Mouse (Mus musculus) spleen, adult 2 months (tissue): ENCODE measurements around the gene Kpna1. TPM values are rescaled to one million over a fixed set of nuclear protein-coding genes. Genes with fewer than 3 reads are reported as not detected.
A peak's percentile ranks its signal among the peaks of the same experiment; 100 is the strongest.
"Not testable (repeated sequence)": the region's sequence is repeated elsewhere in the genome, so short reads cannot be mapped to it uniquely, and the experiment has no call there.

Experiments used
- DNase-seq, 2 experiments: peaks; one replicate each; pipeline versions ENCODE4 v3.0.0 to v3.0.0-alpha.2; 2012 to 2021; ENCODE audit warnings: low spot score in 2 of 2, low read depth in 1 of 2
- H3K27ac ChIP-seq: fragments of 200-500 bp; 2 replicates; pipeline ENCODE4 v1.5.1; 2012; ENCODE audit warnings: low read length, inconsistent platforms; ENCODE audit not compliant: insufficient read depth
- H3K27me3 ChIP-seq: fragments of 200-500 bp; 2 replicates; pipeline ENCODE4 v1.6.1; 2012; ENCODE audit warnings: mild to moderate bottlenecking, moderate library complexity, low read length, inconsistent platforms; ENCODE audit not compliant: control insufficient read depth, insufficient read depth
- H3K36me3 ChIP-seq: fragments of 200-500 bp; 2 replicates; pipeline ENCODE4 v1.6.1; 2012; ENCODE audit warnings: mild to moderate bottlenecking, low read length, inconsistent platforms; ENCODE audit not compliant: control insufficient read depth, insufficient read depth
- H3K4me1 ChIP-seq: fragments of 200-500 bp; 2 replicates; pipeline ENCODE4 v1.6.1; 2011; ENCODE audit warnings: inconsistent platforms; ENCODE audit not compliant: control insufficient read depth, insufficient read depth, insufficient read length
- H3K4me3 ChIP-seq: fragments of 200-500 bp; 2 replicates; pipeline ENCODE4 v1.5.1; 2011; ENCODE audit warnings: mild to moderate bottlenecking, inconsistent platforms; ENCODE audit not compliant: insufficient read depth, insufficient read length; ENCODE audit errors: extremely low read depth
- CTCF ChIP-seq: fragments of 200-500 bp; IDR thresholded peaks from 2 replicates; pipeline ENCODE4 v1.5.1; 2011; ENCODE audit warnings: mild to moderate bottlenecking, inconsistent platforms; ENCODE audit not compliant: insufficient read depth, insufficient read length, insufficient replicate concordance; ENCODE audit errors: extremely low read depth
- POLR2A ChIP-seq: fragments of 200-500 bp; IDR thresholded peaks from 2 replicates; pipeline ENCODE4 v1.6.1; 2011; ENCODE audit warnings: low read depth, low read length, inconsistent platforms
- WGBS: fragments of 180-500 bp; shearing (Covaris S2); methylation state at CpG from one replicate; pipeline ENCODE4 v1.1.7; 2018; 5-methylcytosine and 5-hydroxymethylcytosine counted together
- polyA plus RNA-seq: library from polyadenylated mRNA; depleted of rRNA; stranded (reverse); fragments of >200 nt; gene quantifications from 2 replicates; pipeline ENCODE4 v1.2.3, GENCODE M21; 2012; rRNA removed

Kpna1 gene
- 3.2 and 4.2 TPM in 2 replicates for polyA plus RNA-seq

DNA sequence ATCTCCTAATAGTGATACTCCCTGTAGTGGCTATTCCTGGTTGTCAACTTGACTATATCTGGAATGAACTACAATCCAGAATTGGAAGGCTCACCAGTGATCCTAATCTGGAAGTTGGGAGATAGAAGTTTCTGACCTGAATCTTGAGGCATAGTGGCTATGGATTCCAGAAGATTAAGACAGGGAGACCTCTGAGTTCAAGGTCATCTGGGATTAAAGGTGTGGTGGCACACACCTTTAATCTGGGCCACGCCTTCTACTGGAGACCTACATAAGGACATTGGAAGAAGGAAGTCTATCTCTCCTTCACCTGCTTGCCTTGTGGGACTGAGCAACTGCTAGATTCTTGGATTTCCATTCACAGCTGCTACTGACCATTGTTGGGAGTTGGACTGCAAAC is at the start of gene Kpna1:
Kpna1 (plus strand) TSS at position 301 of the 400 bp plus-strand sequence.
- not testable (repeated sequence) for H3K4me1 ChIP-seq, H3K27me3 ChIP-seq, H3K27ac ChIP-seq, H3K36me3 ChIP-seq, H3K4me3 ChIP-seq, DNase-seq
- 87% methylated on average over 1 of the region's 1 CpGs for WGBS

DNA sequence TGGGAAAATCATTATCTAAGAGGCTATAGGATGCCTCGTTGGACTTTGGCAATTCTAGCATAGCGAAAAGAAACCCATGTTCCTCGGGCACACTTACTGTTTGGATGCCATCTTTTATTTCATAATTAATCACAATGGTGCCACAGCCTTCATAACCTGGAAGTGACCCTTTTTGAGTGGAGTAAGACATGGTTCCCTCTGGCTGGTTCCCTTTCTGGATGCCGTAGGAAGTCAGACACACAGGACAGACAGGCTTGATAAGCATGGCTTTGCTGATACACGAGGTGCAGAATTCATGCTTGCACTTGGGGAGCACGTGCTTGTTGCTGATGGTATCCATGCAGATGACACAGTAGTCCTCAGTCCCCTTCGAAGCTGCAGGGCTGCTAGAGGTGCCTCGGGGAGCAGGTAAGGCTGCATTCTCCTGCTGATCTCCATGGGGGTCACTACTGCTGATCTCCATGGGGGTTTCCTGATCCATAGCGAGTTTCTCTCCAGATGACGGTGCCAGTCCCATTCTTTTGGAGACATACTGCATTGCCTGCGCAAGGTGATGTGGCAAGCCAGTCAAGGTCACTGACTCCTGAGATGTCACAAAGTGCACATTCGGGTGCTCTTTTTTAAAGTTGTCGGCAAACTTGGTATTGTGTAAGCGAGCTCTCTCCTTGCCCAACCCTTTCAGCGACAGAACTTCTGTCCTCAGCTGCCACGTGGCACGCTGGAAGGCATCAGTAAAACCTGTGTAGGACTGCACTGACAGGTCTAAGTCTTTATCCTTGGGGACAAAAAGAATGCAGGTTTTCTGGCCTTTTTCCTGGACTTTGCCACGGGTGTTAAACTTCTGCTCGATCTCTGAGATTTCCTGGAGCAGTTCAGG is 46.1 kb upstream of the Kpna1 start:
- Histone ChIP-seq H3K4me3 (no peak overlapping the region), H3K27ac (no peak overlapping the region), H3K36me3 (peaks cover 56% of the 10 kb centered on the region), H3K27me3 (no peaks in the 10 kb centered on the region), H3K4me1 (peaks cover 2% of the 10 kb centered on the region; the same call in 1 of the 2 replicates)
- TF ChIP-seq CTCF (no peak), POLR2A (no peak)
- 92% methylated on average over 19 of the region's 19 CpGs for whole genome bisulfite sequencing
- no peak for DNase-seq

DNA sequence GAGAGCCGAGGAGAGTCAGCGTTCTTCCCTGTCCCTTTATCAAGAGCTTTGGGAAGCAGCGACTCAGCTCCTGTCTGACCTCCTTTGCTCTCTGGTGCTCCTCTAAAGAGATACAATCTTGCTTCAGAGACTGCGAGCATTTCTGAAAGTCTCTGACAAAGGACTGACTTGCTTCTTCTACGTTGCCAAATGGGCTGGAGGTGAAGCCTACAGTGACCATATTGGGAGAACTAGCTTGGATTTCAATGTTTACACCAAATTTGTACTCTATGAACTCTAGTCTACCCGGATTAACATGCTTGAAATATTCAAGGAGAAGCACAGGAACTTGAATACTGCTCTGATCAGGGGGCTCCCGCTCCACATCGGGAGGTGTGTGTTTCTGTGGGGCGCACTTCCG is 45.4 kb upstream of the Kpna1 start:
- H3K27ac ChIP-seq, result no peak overlapping the region
- no peak for TF ChIP-seq CTCF
- TF ChIP-seq POLR2A, result no peak
- WGBS, result 95% methylated on average over 10 of the region's 10 CpGs
- H3K4me3 ChIP-seq, result no peak overlapping the region
- peaks cover 2% of the 10 kb centered on the region; the same call in 1 of the 2 replicates for H3K4me1 ChIP-seq
- peaks cover 53% of the 10 kb centered on the region for H3K36me3 ChIP-seq
- DNase-seq, result no peak
- no peaks in the 10 kb centered on the region for H3K27me3 ChIP-seq

DNA sequence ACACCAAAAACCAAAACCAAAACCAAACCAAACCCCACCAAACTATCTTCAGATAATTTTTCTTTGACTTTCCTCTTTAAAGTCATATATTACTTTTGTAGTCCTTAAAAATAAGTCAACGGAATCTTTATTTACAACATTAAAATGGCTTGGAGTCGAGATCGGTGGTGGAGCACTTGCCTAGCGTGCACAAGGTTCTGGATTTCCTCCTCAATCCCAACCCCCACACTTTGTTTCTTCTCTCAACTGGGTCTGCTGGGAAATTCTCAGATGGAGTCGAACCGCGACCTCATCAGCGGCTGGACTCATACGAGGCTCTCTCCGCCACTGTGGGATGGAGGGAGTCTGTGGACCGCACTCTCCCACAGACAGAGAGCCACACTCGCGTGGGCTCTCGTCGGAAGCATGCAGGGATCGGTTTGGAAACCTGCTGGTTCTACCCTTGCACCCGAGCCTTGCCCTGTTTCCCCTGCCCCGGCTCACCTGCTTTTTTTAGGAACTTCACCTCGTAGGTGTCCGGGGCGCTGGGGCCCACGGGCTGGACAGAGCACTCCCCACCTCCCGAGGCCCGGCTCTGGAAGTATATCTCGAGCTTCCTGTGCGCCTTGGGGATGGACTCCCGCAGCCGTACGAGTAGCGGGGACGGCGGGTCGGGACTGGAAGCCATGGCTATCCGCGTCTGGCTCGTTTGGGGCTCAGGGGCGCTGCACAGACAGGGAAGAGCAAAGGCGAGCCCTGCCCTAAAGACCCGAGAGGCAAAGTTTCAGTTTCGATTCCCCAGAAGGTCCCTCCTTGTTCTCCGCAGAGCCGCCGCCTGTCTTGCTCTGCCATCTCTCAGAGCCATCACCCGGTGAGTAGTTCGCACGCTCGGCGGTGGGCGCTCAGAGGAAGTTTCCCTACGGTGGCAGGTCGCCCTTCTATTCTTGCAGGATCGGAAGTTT is 40.1 kb upstream of the Kpna1 start, which contains the start of the genes Parp9 and Dtx3l:
Parp9 (plus strand) TSS at position 260 of the 941 bp plus-strand sequence.
Dtx3l (minus strand) TSS at position 941 of the 941 bp plus-strand sequence.
- WGBS, result under 1% methylated on average over 52 of the region's 52 CpGs
- peak; percentile 66 to 72 for DNase-seq
- Histone ChIP-seq H3K27ac (peak within 1 kb of the TSS; percentile 87), H3K4me1 (peaks cover 2% of the 10 kb centered on the region; the same call in 1 of the 2 replicates), H3K4me3 (peak within 1 kb of the TSS; percentile 96), H3K27me3 (no peaks in the 10 kb centered on the region), H3K36me3 (peaks cover 32% of the 10 kb centered on the region)
- no peak for TF ChIP-seq CTCF
- TF ChIP-seq POLR2A, result no peak; the same call in 1 of the 2 replicates

DNA sequence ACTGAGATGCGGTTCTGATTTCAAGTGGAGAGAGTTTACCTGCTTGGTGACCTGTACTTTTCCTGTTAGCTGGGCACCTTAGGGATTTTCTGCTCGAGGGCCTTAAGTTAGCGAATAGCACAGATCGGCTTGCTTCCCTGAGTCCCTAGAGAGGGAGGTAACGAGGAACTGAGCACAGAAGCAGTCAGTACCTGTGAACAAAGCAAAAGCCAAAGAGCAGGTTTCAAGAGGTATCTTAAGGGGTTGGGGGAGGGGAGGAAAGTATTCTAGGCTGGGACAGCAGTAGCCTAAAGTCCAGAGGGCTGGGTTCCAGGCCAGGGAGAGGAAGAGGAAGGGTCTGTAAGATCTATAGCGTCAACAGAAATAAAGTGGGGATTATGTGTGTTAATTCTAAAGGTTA is 39.3 kb upstream of the Kpna1 start:
- Histone ChIP-seq H3K27me3 (no peaks in the 10 kb centered on the region), H3K36me3 (peaks cover 30% of the 10 kb centered on the region), H3K27ac (peak overlapping the region; percentile 87), H3K4me3 (peak overlapping the region; percentile 96), H3K4me1 (peaks cover 2% of the 10 kb centered on the region; the same call in 1 of the 2 replicates)
- WGBS, result under 1% methylated on average over 6 of the region's 6 CpGs
- no peak for TF ChIP-seq POLR2A
- no peak for TF ChIP-seq CTCF
- no peak for DNase-seq

DNA sequence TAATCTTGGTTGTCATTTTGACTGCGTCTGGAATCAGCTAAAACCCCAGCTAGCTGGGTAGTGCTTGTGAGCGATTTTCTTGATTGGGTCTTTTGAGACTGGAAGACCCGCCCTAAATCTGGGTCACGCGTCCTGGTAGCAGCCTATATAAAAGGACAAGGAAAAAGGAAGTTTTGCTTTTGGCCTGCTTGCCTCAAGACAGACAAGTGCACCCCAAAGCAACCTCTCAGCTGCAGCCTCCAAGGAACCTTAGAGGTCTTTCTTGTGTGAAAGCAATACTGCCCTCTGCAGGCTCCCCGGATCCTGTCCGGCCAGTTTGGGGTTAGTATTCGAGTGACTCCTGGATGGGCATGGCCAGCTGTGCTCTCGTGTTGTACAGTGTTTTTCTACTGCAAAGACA is 38.9 kb upstream of the Kpna1 start:
- H3K4me1 ChIP-seq, result peaks cover 2% of the 10 kb centered on the region; the same call in 1 of the 2 replicates
- peak; percentile 89 to 92 for DNase-seq
- TF ChIP-seq POLR2A (peak; percentile 70), CTCF (peak; percentile 81; the same call in 1 of the 2 replicates)
- peaks cover 28% of the 10 kb centered on the region for H3K36me3 ChIP-seq
- under 1% methylated on average over 9 of the region's 9 CpGs for WGBS
- H3K4me3 ChIP-seq, result peak overlapping the region; percentile 96
- H3K27me3 ChIP-seq, result no peaks in the 10 kb centered on the region
- H3K27ac ChIP-seq, result peak overlapping the region; percentile 87
